Mouse (Mus musculus): ENCODE measurements around the gene Pde4a.

GRCm38 (mm10) chr9:21172364-21172763 is 6.8 kb downstream of the Pde4a start:
- TF ChIP-seq CTCF (IDR thresholded peaks at IDR 0.05; ENCODE audit: extremely low read depth, insufficient read depth, insufficient read length, insufficient replicate concordance) (no peak), POLR2A (IDR thresholded peaks at IDR 0.05; ENCODE audit: low read depth, low read length) (no peak)

Measured in spleen, adult 2 months (tissue).